Comparison of ENCODE assay signal across 8 mouse cellular contexts in the genomic region with DNA sequence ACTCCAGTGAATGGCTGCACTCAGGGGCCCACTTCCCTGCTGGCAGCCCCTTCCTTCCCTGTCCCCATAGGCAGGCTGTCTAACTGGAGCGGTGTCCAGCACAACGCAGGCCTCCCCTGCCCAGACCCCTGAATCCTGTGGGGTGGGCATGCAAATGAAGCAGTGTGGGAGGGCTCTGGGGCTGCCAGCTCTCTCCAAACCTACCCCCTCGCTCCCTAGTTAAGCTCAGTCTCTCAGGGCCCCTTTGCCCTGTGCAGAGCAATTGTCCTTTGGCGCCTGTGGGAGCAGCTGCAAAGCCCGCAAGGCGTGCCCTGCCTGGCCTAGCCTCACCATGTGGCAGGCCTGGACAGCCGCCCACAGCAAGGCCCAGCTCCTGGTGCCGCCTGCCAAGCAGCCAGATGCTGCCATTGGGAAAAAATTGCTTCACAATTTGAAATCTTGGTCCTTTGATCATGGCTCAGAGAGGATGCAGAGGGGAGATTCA.
A peak's percentile ranks its signal among the peaks of the same experiment; 100 is the strongest.
DNase-seq lines count a peak whose midpoint lies in the region; ATAC-seq and TF ChIP-seq lines count a peak whose summit lies in the region.

No protein-coding gene starts in this region.

- ATAC-seq in intestine, embryonic 14.5 days (replicated peaks; ENCODE audit: low FRiP score, low TSS enrichment, low read depth) = peak; percentile 60; the same call in 1 of the 2 replicates
- ATAC-seq in intestine, postnatal 0 days = no peak
- peak; percentile 94 for ATAC-seq in embryonic facial prominence, embryonic 11.5 days (replicated peaks; ENCODE audit: insufficient number of reproducible peaks, low FRiP score, low TSS enrichment, low read depth)
- ATAC-seq in lung, embryonic 16.5 days (ENCODE audit: low read depth) = peak; percentile 75

- 0 out of 2 replicates have a peak, but pooled peaks cover 4% of the 10 kb centered on the region for H3K36me3 ChIP-seq in intestine, embryonic 14.5 days (ENCODE audit: control insufficient read depth, insufficient read depth, low read length)
- H3K36me3 ChIP-seq in intestine, postnatal 0 days (ENCODE audit: control insufficient read depth, insufficient read depth) = peaks cover 12% of the 10 kb centered on the region; the same call in 1 of the 2 replicates
- no peaks in the 10 kb centered on the region for H3K36me3 ChIP-seq in embryonic facial prominence, embryonic 11.5 days (replicated peaks; ENCODE audit: control insufficient read depth, insufficient read depth, low read depth, low read length)
- H3K36me3 ChIP-seq in lung, embryonic 16.5 days (ENCODE audit: control insufficient read depth, insufficient read depth, low read length) = no peaks in the 10 kb centered on the region; the same call in 1 of the 2 replicates

- H3K4me1 ChIP-seq in intestine, embryonic 14.5 days (replicated peaks; ENCODE audit: control insufficient read depth, insufficient read depth, low read length) = peaks cover 4% of the 10 kb centered on the region
- no peaks in the 10 kb centered on the region for H3K4me1 ChIP-seq in intestine, postnatal 0 days (replicated peaks; ENCODE audit: control insufficient read depth, insufficient read depth, low read length)
- peaks cover 10% of the 10 kb centered on the region for H3K4me1 ChIP-seq in embryonic facial prominence, embryonic 11.5 days (ENCODE audit: control insufficient read depth, insufficient read depth, low read length)
- peaks cover 9% of the 10 kb centered on the region; the same call in 1 of the 2 replicates for H3K4me1 ChIP-seq in lung, embryonic 16.5 days (replicated peaks; ENCODE audit: control insufficient read depth, insufficient read depth, low read length)

- H3K27ac ChIP-seq in intestine, embryonic 14.5 days (ENCODE audit: low read depth) = no peak overlapping the region
- H3K27ac ChIP-seq in intestine, postnatal 0 days (ENCODE audit: low read depth, low read length) = no peak overlapping the region
- peak overlapping the region; percentile 78 for H3K27ac ChIP-seq in embryonic facial prominence, embryonic 11.5 days (replicated peaks; ENCODE audit: low read depth, low read length)
- peak overlapping the region; percentile 7; the same call in 1 of the 2 replicates for H3K27ac ChIP-seq in lung, embryonic 16.5 days (ENCODE audit: low read length)

- no peak for DNase-seq in intestine, embryonic 14.5 days (ENCODE audit: low spot score)
- peak; percentile 63 for DNase-seq in embryonic facial prominence, embryonic 11.5 days (ENCODE audit: low spot score)
- peak; percentile 62 to 77 for DNase-seq in heart, adult 18-20 months
- DNase-seq in kidney, postnatal 10 days = peak; percentile 49
- DNase-seq in right cerebral cortex, adult 2 months (ENCODE audit: low spot score in 2 of 2) = peak; percentile 26 to 53
- DNase-seq in urinary bladder, postnatal 4 days (ENCODE audit: low spot score in 2 of 2) = no peak

- no peaks in the 10 kb centered on the region for H3K27me3 ChIP-seq in intestine, embryonic 14.5 days (replicated peaks; ENCODE audit: control insufficient read depth, insufficient read depth, low read length)
- no peaks in the 10 kb centered on the region for H3K27me3 ChIP-seq in intestine, postnatal 0 days (replicated peaks; ENCODE audit: control insufficient read depth, insufficient read depth, low read length)
- H3K27me3 ChIP-seq in embryonic facial prominence, embryonic 11.5 days (ENCODE audit: control insufficient read depth, insufficient read depth, low read length) = no peaks in the 10 kb centered on the region
- no peaks in the 10 kb centered on the region for H3K27me3 ChIP-seq in lung, embryonic 16.5 days (ENCODE audit: control insufficient read depth, insufficient read depth, low read depth, low read length)

- TF ChIP-seq CTCF in intestine, postnatal 0 days (IDR thresholded peaks at IDR 0.05; ENCODE audit: low read depth) = no peak

- no peak overlapping the region for H3K4me3 ChIP-seq in intestine, embryonic 14.5 days (ENCODE audit: low read depth, low read length)
- H3K4me3 ChIP-seq in intestine, postnatal 0 days (ENCODE audit: low read depth, low read length) = no peak overlapping the region
- no peak overlapping the region for H3K4me3 ChIP-seq in embryonic facial prominence, embryonic 11.5 days (ENCODE audit: low read depth, low read length)
- H3K4me3 ChIP-seq in lung, embryonic 16.5 days (ENCODE audit: low read length) = no peak overlapping the region

- H3K9ac ChIP-seq in intestine, embryonic 14.5 days (ENCODE audit: low read length) = no peak overlapping the region
- no peak overlapping the region for H3K9ac ChIP-seq in intestine, postnatal 0 days (ENCODE audit: low read depth, low read length)
- H3K9ac ChIP-seq in embryonic facial prominence, embryonic 11.5 days (replicated peaks; ENCODE audit: low read length) = peak overlapping the region; percentile 48
- peak overlapping the region; percentile 27; the same call in 1 of the 2 replicates for H3K9ac ChIP-seq in lung, embryonic 16.5 days (ENCODE audit: low read length)

- no peak overlapping the region for H3K4me2 ChIP-seq in intestine, embryonic 14.5 days (ENCODE audit: low read length)
- H3K4me2 ChIP-seq in intestine, postnatal 0 days (replicated peaks; ENCODE audit: low read depth) = no peak overlapping the region
- H3K4me2 ChIP-seq in embryonic facial prominence, embryonic 11.5 days (ENCODE audit: low read depth, low read length) = no peak overlapping the region
- no peak overlapping the region for H3K4me2 ChIP-seq in lung, embryonic 16.5 days (ENCODE audit: low read depth, low read length)

- H3K9me3 ChIP-seq in intestine, embryonic 14.5 days (ENCODE audit: control insufficient read depth, low read length) = no peaks in the 10 kb centered on the region
- no peaks in the 10 kb centered on the region for H3K9me3 ChIP-seq in intestine, postnatal 0 days (ENCODE audit: control insufficient read depth)
- no peaks in the 10 kb centered on the region for H3K9me3 ChIP-seq in embryonic facial prominence, embryonic 11.5 days (replicated peaks; ENCODE audit: control insufficient read depth, low read length)
- no peaks in the 10 kb centered on the region for H3K9me3 ChIP-seq in lung, embryonic 16.5 days (ENCODE audit: control insufficient read depth, low read length)

- 55% methylated on average over 8 of the region's 8 CpGs for WGBS in intestine, embryonic 14.5 days
- 63% methylated on average over 8 of the region's 8 CpGs for WGBS in intestine, postnatal 0 days
- WGBS in embryonic facial prominence, embryonic 11.5 days = 10% methylated on average over 8 of the region's 8 CpGs
- 31% methylated on average over 8 of the region's 8 CpGs for WGBS in lung, embryonic 16.5 days

Comparison
In these comparisons a context has a peak if more than half of its experiments do, and no peak if none do; other contexts are left out.
1. DNase-seq: peak in embryonic facial prominence, embryonic 11.5 days (single experiment), heart, adult 18-20 months (2 of 2), kidney, postnatal 10 days (single experiment) and right cerebral cortex, adult 2 months (2 of 2); none in intestine, embryonic 14.5 days (single experiment) and urinary bladder, postnatal 4 days (0 of 2).
2. H3K27ac ChIP-seq: peak in embryonic facial prominence, embryonic 11.5 days (single experiment) and lung, embryonic 16.5 days (single experiment); none in intestine, embryonic 14.5 days (single experiment) and intestine, postnatal 0 days (single experiment).
3. H3K9ac ChIP-seq: peak in embryonic facial prominence, embryonic 11.5 days (single experiment) and lung, embryonic 16.5 days (single experiment); none in intestine, embryonic 14.5 days (single experiment) and intestine, postnatal 0 days (single experiment).